Comparison of ENCODE assay signal across 8 mouse cellular contexts in the genomic region with DNA sequence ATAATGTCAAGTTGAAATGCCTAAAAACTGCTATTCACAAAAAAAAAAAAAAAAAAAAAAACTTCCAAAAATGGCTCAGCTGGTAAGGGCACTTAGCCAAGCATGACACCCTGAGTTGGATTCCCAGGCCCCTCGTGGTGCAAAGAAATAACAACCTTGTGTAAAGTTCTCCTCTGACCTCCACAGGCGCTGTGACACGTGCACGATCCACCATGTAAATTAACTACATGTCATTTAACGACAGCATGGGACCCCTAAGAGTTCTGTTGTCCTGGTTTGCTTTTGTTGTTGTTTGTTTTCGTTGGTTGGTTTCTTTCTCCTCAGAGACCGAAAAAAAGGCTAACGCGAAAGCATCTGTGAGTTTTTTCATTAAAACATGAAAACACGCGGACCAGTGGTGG. TPM values are rescaled to one million over a fixed set of nuclear protein-coding genes. Genes with fewer than 3 reads are reported as not detected.
DNase-seq lines count a peak whose midpoint lies in the region; ATAC-seq and TF ChIP-seq lines count a peak whose summit lies in the region.

No protein-coding gene starts in this region.

- TF ChIP-seq POLR2A in ES-Bruce4 (IDR thresholded peaks at IDR 0.05; ENCODE audit: insufficient read depth, low read length): no peak

- H3K4me3 ChIP-seq in heart, embryonic 14.5 days (ENCODE audit: control insufficient read depth in 1 of 2, insufficient read depth in 1 of 2, low read depth in 1 of 2, low read length in 2 of 2): peak overlapping the region; percentile 65 to 70
- peak overlapping the region; percentile 59 for H3K4me3 ChIP-seq in ES-Bruce4 (ENCODE audit: low read depth, low read length)
- peak overlapping the region; percentile 60 for H3K4me3 ChIP-seq in forebrain, embryonic 15.5 days
- H3K4me3 ChIP-seq in macrophage (ENCODE audit: inconsistent target): peak overlapping the region; percentile 42

- ATAC-seq in heart, embryonic 14.5 days (ENCODE audit: insufficient number of reproducible peaks, insufficient read depth, low FRiP score, low read depth): no peak
- ATAC-seq in forebrain, embryonic 15.5 days (replicated peaks): no peak
- no peak for ATAC-seq in erythroid progenitor cell, adult 5-6 weeks (replicated peaks; ENCODE audit: low FRiP score, poor library complexity, severe bottlenecking)

- peaks cover 4 to 5% of the 10 kb centered on the region in 2 experiments; a peak in 3 of 4 replicates for H3K4me1 ChIP-seq in heart, embryonic 14.5 days (ENCODE audit: control insufficient read depth in 2 of 2, insufficient read depth in 2 of 2, low read length in 2 of 2)
- H3K4me1 ChIP-seq in ES-Bruce4 (ENCODE audit: control insufficient read depth, insufficient read depth, low read length): peaks cover 2% of the 10 kb centered on the region
- peaks cover 9% of the 10 kb centered on the region for H3K4me1 ChIP-seq in forebrain, embryonic 15.5 days

- no peaks in the 10 kb centered on the region for H3K9me3 ChIP-seq in heart, embryonic 14.5 days (ENCODE audit: control insufficient read depth, low read length)
- no peaks in the 10 kb centered on the region for H3K9me3 ChIP-seq in ES-Bruce4 (replicated peaks; ENCODE audit: control insufficient read depth, insufficient read depth, low read length, poor library complexity, severe bottlenecking)
- no peaks in the 10 kb centered on the region for H3K9me3 ChIP-seq in forebrain, embryonic 15.5 days

- intact Hi-C loops in gastrocnemius, postnatal 36 days (cut with DNase I): no loop called here

- no peak for TF ChIP-seq CTCF in ES-Bruce4 (IDR thresholded peaks at IDR 0.05; ENCODE audit: low read depth, low read length)

- no peak for TF ChIP-seq EP300 in ES-Bruce4 (IDR thresholded peaks at IDR 0.05; ENCODE audit: insufficient read depth, low read depth, low read length)

- no peaks in the 10 kb centered on the region for H3K27me3 ChIP-seq in heart, embryonic 14.5 days (ENCODE audit: control insufficient read depth, insufficient read depth, low read length)
- H3K27me3 ChIP-seq in ES-Bruce4 (ENCODE audit: control insufficient read depth, insufficient read depth, low read length, poor library complexity, severe bottlenecking): no peaks in the 10 kb centered on the region
- 0 out of 2 replicates have a peak, but pooled peaks cover 2% of the 10 kb centered on the region for H3K27me3 ChIP-seq in forebrain, embryonic 15.5 days

- WGBS in heart, embryonic 14.5 days: 55% methylated on average over 11 of the region's 11 CpGs
- 56% methylated on average over 11 of the region's 11 CpGs for WGBS in forebrain, embryonic 15.5 days
- WGBS in macrophage (ENCODE audit: missing documents): 26% methylated on average over 11 of the region's 11 CpGs

- 0 out of 2 replicates have a peak, but pooled peaks cover 3% of the 10 kb centered on the region for H3K36me3 ChIP-seq in heart, embryonic 14.5 days (ENCODE audit: control insufficient read depth, insufficient read depth, low read length)
- H3K36me3 ChIP-seq in ES-Bruce4 (ENCODE audit: control insufficient read depth, insufficient read depth, low read length, poor library complexity, severe bottlenecking): no peaks in the 10 kb centered on the region
- no peaks in the 10 kb centered on the region; the same call in 1 of the 2 replicates for H3K36me3 ChIP-seq in forebrain, embryonic 15.5 days
- no peaks in the 10 kb centered on the region for H3K36me3 ChIP-seq in macrophage (ENCODE audit: inconsistent target)

- peak overlapping the region; percentile 20 to 89; a peak in 2 of 4 replicates for H3K27ac ChIP-seq in heart, embryonic 14.5 days (replicated peaks in 1 of 2; ENCODE audit: control insufficient read depth in 1 of 2, insufficient read depth in 1 of 2, low read depth in 2 of 2, low read length in 2 of 2)
- H3K27ac ChIP-seq in ES-Bruce4 (ENCODE audit: insufficient read depth, low read length) (peak overlapping the region; percentile 30), macrophage (no peak overlapping the region)
- H3K27ac ChIP-seq in forebrain, embryonic 15.5 days (replicated peaks): peak overlapping the region; percentile 92

- H3K79me2 ChIP-seq in macrophage (ENCODE audit: inconsistent target): no peaks in the 10 kb centered on the region

- H3K4me2 ChIP-seq in heart, embryonic 14.5 days (ENCODE audit: low read length): peak overlapping the region; percentile 86
- H3K4me2 ChIP-seq in forebrain, embryonic 15.5 days (replicated peaks): peak overlapping the region; percentile 50

- DNase-seq in heart, adult 11 months: no peak
- no peak for DNase-seq in urinary bladder, postnatal 36 days (ENCODE audit: low spot score in 2 of 2)
- DNase-seq in gastrocnemius, postnatal 36 days: no peak

- H3K9ac ChIP-seq in heart, embryonic 14.5 days (ENCODE audit: low read length): peak overlapping the region; percentile 78
- peak overlapping the region; percentile 79 for H3K9ac ChIP-seq in ES-Bruce4 (ENCODE audit: low read depth, poor library complexity, severe bottlenecking)
- H3K9ac ChIP-seq in forebrain, embryonic 15.5 days (replicated peaks): peak overlapping the region; percentile 62

RNA-seq across cellular contexts. Expression of a gene that starts 0.6 kb away (rescaled TPM):
- polyA plus RNA-seq in heart, embryonic 14.5 days (2014; fragmentation: Nextera tagmentation; extraction: Ambion mirVana): 18.9 and 21.8 TPM in 2 replicates
- polyA plus RNA-seq in ES-Bruce4 (2011; ENCODE audit: insufficient read depth, insufficient read length, low read depth, missing spikeins) (20.6 and 22.2 TPM in 2 replicates), macrophage (2018) (3.0 to 6.7 TPM (median 4.4 TPM) in 3 replicates)
- 70.1 and 76.2 TPM in 2 replicates for polyA plus RNA-seq in forebrain, embryonic 15.5 days (2015; fragmentation: Nextera tagmentation; extraction: Ambion mirVana)
- 10 to 100 TPM in 9 of 26 experiments, 1 to 10 TPM in 15, under 1 TPM in 2; 0.41 to 15.1 (median 7.3) TPM for total RNA-seq in macrophage (2018; cell fraction: chromatin; rRNA removed)
- total RNA-seq in macrophage (2018; cell fraction: cytosol; rRNA removed): 1 to 10 TPM; 3.9 to 8.3 (median 5.3) TPM
- 10 to 100 TPM in 2 of 26 experiments, 1 to 10 TPM in 23, under 1 TPM in 1; 0.75 to 12.7 (median 4.3) TPM for total RNA-seq in macrophage (2018; cell fraction: nucleus; rRNA removed)
- total RNA-seq in erythroid progenitor cell, adult 5-6 weeks (2015; ENCODE audit: low replicate concordance): 2.1 and 3.2 TPM in 2 replicates
- 0.26 TPM in 1 of 2 replicates, not detected in the other for total RNA-seq in erythroid progenitor cell, adult 5-6 weeks (2017; ENCODE audit: low replicate concordance)
- total RNA-seq in gastrocnemius, postnatal 36 days (2021): 1 to 10 TPM; 3.9 to 4.1 TPM

RNA-seq across cellular contexts. Expression of a gene that starts 9.1 kb away (rescaled TPM):
- 218 and 223 TPM in 2 replicates for polyA plus RNA-seq in heart, embryonic 14.5 days (2014; fragmentation: Nextera tagmentation; extraction: Ambion mirVana)
- polyA plus RNA-seq in ES-Bruce4 (2011; ENCODE audit: insufficient read depth, insufficient read length, low read depth, missing spikeins): 1,058 and 1,233 TPM in 2 replicates
- 445 and 449 TPM in 2 replicates for polyA plus RNA-seq in forebrain, embryonic 15.5 days (2015; fragmentation: Nextera tagmentation; extraction: Ambion mirVana)
- total RNA-seq in macrophage (2018; cell fraction: chromatin; rRNA removed): 10 to 100 TPM in 24 of 26 experiments, 1 to 10 TPM in 2; 8.1 to 78.0 (median 28.9) TPM
- total RNA-seq in macrophage (2018; cell fraction: cytosol; rRNA removed): 100 to 1,000 TPM; 135 to 243 (median 176) TPM
- 100 to 1,000 TPM in 8 of 26 experiments, 10 to 100 TPM in 18; 38.7 to 206 (median 80.9) TPM for total RNA-seq in macrophage (2018; cell fraction: nucleus; rRNA removed)
- 142 to 388 TPM (median 281 TPM) in 3 replicates for polyA plus RNA-seq in macrophage (2018)
- 56.2 and 60.5 TPM in 2 replicates for total RNA-seq in erythroid progenitor cell, adult 5-6 weeks (2015; ENCODE audit: low replicate concordance)
- total RNA-seq in erythroid progenitor cell, adult 5-6 weeks (2017; ENCODE audit: low replicate concordance): 155 and 219 TPM in 2 replicates
- 10 to 100 TPM; 81.3 to 93.3 TPM for total RNA-seq in gastrocnemius, postnatal 36 days (2021)

RNA-seq across cellular contexts. Expression of a gene that starts 29.4 kb away (rescaled TPM):
- 10.0 and 10.3 TPM in 2 replicates for polyA plus RNA-seq in heart, embryonic 14.5 days (2014; fragmentation: Nextera tagmentation; extraction: Ambion mirVana)
- 15.2 and 17.2 TPM in 2 replicates for polyA plus RNA-seq in ES-Bruce4 (2011; ENCODE audit: insufficient read depth, insufficient read length, low read depth, missing spikeins)
- polyA plus RNA-seq in forebrain, embryonic 15.5 days (2015; fragmentation: Nextera tagmentation; extraction: Ambion mirVana): 3.5 and 3.9 TPM in 2 replicates
- 10 to 100 TPM in 4 of 26 experiments, 1 to 10 TPM in 22; 1.1 to 14.8 (median 6.9) TPM for total RNA-seq in macrophage (2018; cell fraction: chromatin; rRNA removed)
- 1 to 10 TPM in 13 of 26 experiments, under 1 TPM in 13; 0.29 to 2.3 (median 1.0) TPM for total RNA-seq in macrophage (2018; cell fraction: cytosol; rRNA removed)
- 10 to 100 TPM in 1 of 26 experiments, 1 to 10 TPM in 21, under 1 TPM in 4; 0.49 to 14.8 (median 1.9) TPM for total RNA-seq in macrophage (2018; cell fraction: nucleus; rRNA removed)
- 0.94 to 2.4 TPM (median 1.6 TPM) in 3 replicates for polyA plus RNA-seq in macrophage (2018)
- total RNA-seq in erythroid progenitor cell, adult 5-6 weeks (2015; ENCODE audit: low replicate concordance): not detected in 2 replicates
- total RNA-seq in erythroid progenitor cell, adult 5-6 weeks (2017; ENCODE audit: low replicate concordance): not detected in 2 replicates
- total RNA-seq in gastrocnemius, postnatal 36 days (2021): 1 to 10 TPM; 2.8 to 5.1 TPM

RNA-seq across cellular contexts. Expression of a gene that starts 45.3 kb away (rescaled TPM):
- polyA plus RNA-seq in heart, embryonic 14.5 days (2014; fragmentation: Nextera tagmentation; extraction: Ambion mirVana): 28.2 and 38.5 TPM in 2 replicates
- polyA plus RNA-seq in ES-Bruce4 (2011; ENCODE audit: insufficient read depth, insufficient read length, low read depth, missing spikeins) (39.0 and 41.2 TPM in 2 replicates), macrophage (2018) (10.5 to 24.6 TPM (median 20.1 TPM) in 3 replicates)
- 16.7 and 18.6 TPM in 2 replicates for polyA plus RNA-seq in forebrain, embryonic 15.5 days (2015; fragmentation: Nextera tagmentation; extraction: Ambion mirVana)
- 10 to 100 TPM in 12 of 26 experiments, 1 to 10 TPM in 14; 1.8 to 20.8 (median 9.3) TPM for total RNA-seq in macrophage (2018; cell fraction: chromatin; rRNA removed)
- total RNA-seq in macrophage (2018; cell fraction: cytosol; rRNA removed): 10 to 100 TPM; 10.0 to 28.7 (median 21.6) TPM
- total RNA-seq in macrophage (2018; cell fraction: nucleus; rRNA removed): 10 to 100 TPM in 21 of 26 experiments, 1 to 10 TPM in 5; 6.8 to 33.9 (median 16.4) TPM
- 8.6 and 13.4 TPM in 2 replicates for total RNA-seq in erythroid progenitor cell, adult 5-6 weeks (2015; ENCODE audit: low replicate concordance)
- total RNA-seq in erythroid progenitor cell, adult 5-6 weeks (2017; ENCODE audit: low replicate concordance): 2.3 and 4.0 TPM in 2 replicates
- 1 to 10 TPM; 2.6 to 3.0 TPM for total RNA-seq in gastrocnemius, postnatal 36 days (2021)
